Mouse (Mus musculus) stomach, embryonic 16.5 days (tissue): ENCODE data around the gene Kcnk16. TPM values are rescaled to one million over a fixed set of nuclear protein-coding genes. Genes with fewer than 3 reads are reported as not detected.

Source experiments
- ATAC-seq: fragments of 200-750 bp; cut with Nextera tagmentation; 2 replicates; pipeline ENCODE4 v1.8.0; 2017; ENCODE audit warnings: moderate number of reproducible peaks, moderate TSS enrichment; ENCODE audit not compliant: insufficient read depth, low FRiP score
- H3K27ac ChIP-seq: fragments of 300-500 bp; sonication (generic); 2 replicates; pipeline ENCODE4 v1.5.1; 2014; ENCODE audit warnings: low read length
- H3K27me3 ChIP-seq: fragments of 300-500 bp; sonication (generic); 2 replicates; pipeline ENCODE4 v1.6.1; 2014; ENCODE audit warnings: low read length, control low read depth, mixed read lengths; ENCODE audit not compliant: control insufficient read depth, insufficient read depth
- H3K36me3 ChIP-seq: fragments of 300-500 bp; sonication (generic); 2 replicates; pipeline ENCODE4 v1.6.1; 2014; ENCODE audit warnings: low read length; ENCODE audit not compliant: control insufficient read depth, insufficient read depth
- H3K4me1 ChIP-seq: fragments of 300-500 bp; sonication (generic); 2 replicates; pipeline ENCODE4 v1.6.1; 2014; ENCODE audit warnings: low read length, control low read depth, mixed read lengths; ENCODE audit not compliant: control insufficient read depth, insufficient read depth
- H3K4me2 ChIP-seq: fragments of 300-500 bp; sonication (generic); 2 replicates; pipeline ENCODE4 v1.6.1; 2014; ENCODE audit warnings: low read depth, low read length, mixed read lengths
- H3K4me3 ChIP-seq: fragments of 300-500 bp; sonication (generic); replicated peaks from 2 replicates; pipeline ENCODE4 v1.5.1; 2014; ENCODE audit warnings: mild to moderate bottlenecking, low read length
- H3K9ac ChIP-seq: fragments of 300-500 bp; sonication (generic); 2 replicates; pipeline ENCODE4 v1.6.1; 2014; ENCODE audit warnings: low read length
- H3K9me3 ChIP-seq: fragments of 300-500 bp; sonication (generic); replicated peaks from 2 replicates; pipeline ENCODE4 v1.6.1; 2016; ENCODE audit warnings: low read length, control low read depth; ENCODE audit not compliant: control insufficient read depth
- WGBS: fragments of 180-500 bp; shearing (Covaris S2); extraction: QIAGEN DNeasy Blood & Tissue Kit; methylation state at CpG from one replicate; pipeline ENCODE4 v1.1.7; 2014; 5-methylcytosine and 5-hydroxymethylcytosine counted together
- polyA plus RNA-seq: library from polyadenylated mRNA; unstranded; fragments of >200 nt; fragmentation: Nextera tagmentation; extraction: Ambion mirVana; gene quantifications from 2 replicates; pipeline ENCODE4 v1.2.1, GENCODE M21; 2015

Gene Kcnk16
- polyA plus RNA-seq, 1 experiment from 2014 or later: 9.8 TPM

GRCm38 (mm10) chr14:20234403-20234802, 34.6 kb downstream of the Kcnk16 start:
- H3K9ac ChIP-seq: no peak overlapping the region
- no peak overlapping the region for H3K4me2 ChIP-seq
- H3K36me3 ChIP-seq: no peaks in the 10 kb centered on the region
- 97% methylated on average over 2 of the region's 2 CpGs for WGBS
- H3K4me3 ChIP-seq: no peak overlapping the region
- no peak for ATAC-seq
- H3K9me3 ChIP-seq: no peaks in the 10 kb centered on the region
- no peaks in the 10 kb centered on the region for H3K4me1 ChIP-seq
- H3K27me3 ChIP-seq: no peaks in the 10 kb centered on the region
- no peak overlapping the region for H3K27ac ChIP-seq

GRCm38 (mm10) chr14:20233016-20233980, 35.7 kb downstream of the Kcnk16 start:
- Histone ChIP-seq H3K36me3 (no peaks in the 10 kb centered on the region), H3K4me3 (no peak overlapping the region), H3K4me2 (no peak overlapping the region), H3K4me1 (0 out of 2 replicates have a peak, but pooled peaks cover 3% of the 10 kb centered on the region), H3K27me3 (no peaks in the 10 kb centered on the region), H3K9me3 (no peaks in the 10 kb centered on the region), H3K27ac (no peak overlapping the region), H3K9ac (no peak overlapping the region)
- ATAC-seq: no peak
- 61% methylated on average over 11 of the region's 11 CpGs for WGBS

- 0 out of 2 replicates have a peak, but pooled peaks cover 4% of the 10 kb centered on the region for H3K4me1 ChIP-seq
- H3K27ac ChIP-seq: peak overlapping the region; percentile 70
- H3K9ac ChIP-seq: no peak overlapping the region
- H3K9me3 ChIP-seq: no peaks in the 10 kb centered on the region
- no peak overlapping the region for H3K4me3 ChIP-seq
- H3K4me2 ChIP-seq: no peak overlapping the region
- no peaks in the 10 kb centered on the region for H3K36me3 ChIP-seq
- no peaks in the 10 kb centered on the region for H3K27me3 ChIP-seq
- no peak; the same call in 1 of the 2 replicates for ATAC-seq
- WGBS: 75% methylated on average over 7 of the region's 7 CpGs
These were observed 38.9 kb downstream of the Kcnk16 start for GRCm38 (mm10) chr14:20230063-20230491.

- Histone ChIP-seq H3K9me3 (no peaks in the 10 kb centered on the region), H3K36me3 (no peaks in the 10 kb centered on the region), H3K4me1 (peaks cover 5% of the 10 kb centered on the region; the same call in 1 of the 2 replicates), H3K27me3 (no peaks in the 10 kb centered on the region), H3K4me2 (no peak overlapping the region), H3K27ac (peak overlapping the region; percentile 70), H3K9ac (no peak overlapping the region), H3K4me3 (no peak overlapping the region)
- 53% methylated on average over 6 of the region's 6 CpGs for WGBS
- ATAC-seq: no peak
These were observed 39.6 kb downstream of the Kcnk16 start for GRCm38 (mm10) chr14:20229437-20229836.

GRCm38 (mm10) chr14:20228336-20228735, 40.7 kb downstream of the Kcnk16 start:
- ATAC-seq: no peak

GRCm38 (mm10) chr14:20226982-20227381, 42.0 kb downstream of the Kcnk16 start:
- Histone ChIP-seq H3K27me3 (no peaks in the 10 kb centered on the region), H3K4me1 (peaks cover 8% of the 10 kb centered on the region; the same call in 1 of the 2 replicates), H3K36me3 (no peaks in the 10 kb centered on the region), H3K4me2 (no peak overlapping the region), H3K9ac (no peak overlapping the region), H3K9me3 (no peaks in the 10 kb centered on the region), H3K4me3 (no peak overlapping the region), H3K27ac (no peak overlapping the region)
- no peak for ATAC-seq
- 45% methylated on average over 2 of the region's 2 CpGs for WGBS

More at GRCm38 (mm10) chr14:20228336-20228735, 40.7 kb downstream of the Kcnk16 start:
- peaks cover 8% of the 10 kb centered on the region; the same call in 1 of the 2 replicates for H3K4me1 ChIP-seq
- WGBS: 36% methylated on average over 4 of the region's 4 CpGs
- H3K27me3 ChIP-seq: no peaks in the 10 kb centered on the region
- no peak overlapping the region for H3K27ac ChIP-seq
- no peak overlapping the region for H3K4me3 ChIP-seq
- H3K4me2 ChIP-seq: no peak overlapping the region
- H3K9me3 ChIP-seq: no peaks in the 10 kb centered on the region
- no peak overlapping the region for H3K9ac ChIP-seq
- no peaks in the 10 kb centered on the region for H3K36me3 ChIP-seq

- no peak for ATAC-seq
- H3K9me3 ChIP-seq: no peaks in the 10 kb centered on the region
- WGBS: 45% methylated on average over 7 of the region's 7 CpGs
- H3K9ac ChIP-seq: no peak overlapping the region
- no peaks in the 10 kb centered on the region for H3K36me3 ChIP-seq
- no peaks in the 10 kb centered on the region for H3K27me3 ChIP-seq
- no peak overlapping the region for H3K4me2 ChIP-seq
- H3K4me1 ChIP-seq: peaks cover 8% of the 10 kb centered on the region; the same call in 1 of the 2 replicates
- no peak overlapping the region for H3K27ac ChIP-seq
- H3K4me3 ChIP-seq: no peak overlapping the region
These were observed 42.5 kb downstream of the Kcnk16 start for GRCm38 (mm10) chr14:20226488-20226887.

- no peak for ATAC-seq
- Histone ChIP-seq H3K4me3 (no peak overlapping the region), H3K27ac (no peak overlapping the region), H3K4me1 (peaks cover 8% of the 10 kb centered on the region; the same call in 1 of the 2 replicates), H3K9ac (no peak overlapping the region), H3K4me2 (no peak overlapping the region), H3K9me3 (no peaks in the 10 kb centered on the region), H3K27me3 (no peaks in the 10 kb centered on the region), H3K36me3 (no peaks in the 10 kb centered on the region)
- WGBS: 63% methylated on average over 4 of the region's 4 CpGs
These were observed 43.5 kb downstream of the Kcnk16 start for GRCm38 (mm10) chr14:20225525-20225924.

- 0 out of 2 replicates have a peak, but pooled peaks have one; percentile 15 for ATAC-seq
- Histone ChIP-seq H3K36me3 (no peaks in the 10 kb centered on the region), H3K4me3 (no peak overlapping the region), H3K9me3 (no peaks in the 10 kb centered on the region), H3K4me1 (peaks cover 8% of the 10 kb centered on the region; the same call in 1 of the 2 replicates), H3K4me2 (no peak overlapping the region), H3K27me3 (no peaks in the 10 kb centered on the region), H3K27ac (no peak overlapping the region; the same call in 1 of the 2 replicates), H3K9ac (no peak overlapping the region)
- 55% methylated on average over 10 of the region's 10 CpGs for WGBS
These were observed 44.3 kb downstream of the Kcnk16 start for GRCm38 (mm10) chr14:20224576-20225218.
